Mouse (Mus musculus) induced T-regulatory cell, adult 2 months (primary cell): ENCODE measurements around the gene Foxb1.

ENCODE experiments used
- DNase-seq: peaks from one replicate; pipeline ENCODE4 v3.0.0-alpha.2; 2012; ENCODE audit warnings: low read depth

Gene Foxb1

GRCm38 (mm10) chr9:69760371-69761301 is at the start of gene Foxb1:
TSS of gene Foxb1 (minus strand) at chr9:69760940.
- peak; percentile 18 for DNase-seq

DNA sequence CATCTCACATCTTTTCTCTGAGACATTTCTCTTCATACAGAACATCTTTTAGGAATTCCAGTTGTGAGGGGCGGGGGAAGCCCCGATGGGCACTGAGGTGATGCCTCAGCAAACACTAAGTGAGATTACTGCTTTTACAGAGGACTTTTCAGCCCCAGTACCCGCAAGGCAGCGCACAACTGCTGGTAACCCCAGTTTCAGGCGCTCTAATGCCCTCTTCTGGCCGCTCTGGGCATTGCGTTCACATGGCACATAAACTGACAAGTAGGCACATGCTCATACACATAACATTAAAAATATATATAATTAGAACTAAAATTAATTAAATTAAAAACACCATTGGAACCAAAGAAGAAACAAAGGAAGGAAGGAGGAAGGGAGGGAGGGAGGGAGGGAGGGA is 29.8 kb upstream of the Foxb1 start:
- peak; percentile 31 for DNase-seq

DNA sequence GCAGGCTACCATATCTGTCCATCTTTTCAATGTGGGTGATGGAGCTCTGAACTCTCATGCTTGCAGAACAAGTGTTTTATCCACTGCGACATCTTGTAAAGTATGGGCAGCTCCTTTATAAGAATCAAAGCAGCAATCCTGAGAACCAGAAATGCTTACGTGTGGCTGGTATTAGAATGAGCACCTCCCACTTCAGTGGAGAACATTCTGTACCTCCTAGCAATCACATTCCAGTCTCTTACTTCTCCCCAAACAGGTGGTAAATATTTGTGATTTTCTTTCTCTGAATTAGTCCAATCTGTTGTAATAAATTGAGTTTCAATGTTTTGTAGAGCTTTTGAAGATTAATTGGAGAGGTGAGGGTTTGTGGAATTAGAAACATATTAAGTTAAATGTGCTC is 19.3 kb upstream of the Foxb1 start:
- DNase-seq: no peak

GRCm38 (mm10) chr9:69769949-69770585 is 9.3 kb upstream of the Foxb1 start:
- no peak for DNase-seq

DNA sequence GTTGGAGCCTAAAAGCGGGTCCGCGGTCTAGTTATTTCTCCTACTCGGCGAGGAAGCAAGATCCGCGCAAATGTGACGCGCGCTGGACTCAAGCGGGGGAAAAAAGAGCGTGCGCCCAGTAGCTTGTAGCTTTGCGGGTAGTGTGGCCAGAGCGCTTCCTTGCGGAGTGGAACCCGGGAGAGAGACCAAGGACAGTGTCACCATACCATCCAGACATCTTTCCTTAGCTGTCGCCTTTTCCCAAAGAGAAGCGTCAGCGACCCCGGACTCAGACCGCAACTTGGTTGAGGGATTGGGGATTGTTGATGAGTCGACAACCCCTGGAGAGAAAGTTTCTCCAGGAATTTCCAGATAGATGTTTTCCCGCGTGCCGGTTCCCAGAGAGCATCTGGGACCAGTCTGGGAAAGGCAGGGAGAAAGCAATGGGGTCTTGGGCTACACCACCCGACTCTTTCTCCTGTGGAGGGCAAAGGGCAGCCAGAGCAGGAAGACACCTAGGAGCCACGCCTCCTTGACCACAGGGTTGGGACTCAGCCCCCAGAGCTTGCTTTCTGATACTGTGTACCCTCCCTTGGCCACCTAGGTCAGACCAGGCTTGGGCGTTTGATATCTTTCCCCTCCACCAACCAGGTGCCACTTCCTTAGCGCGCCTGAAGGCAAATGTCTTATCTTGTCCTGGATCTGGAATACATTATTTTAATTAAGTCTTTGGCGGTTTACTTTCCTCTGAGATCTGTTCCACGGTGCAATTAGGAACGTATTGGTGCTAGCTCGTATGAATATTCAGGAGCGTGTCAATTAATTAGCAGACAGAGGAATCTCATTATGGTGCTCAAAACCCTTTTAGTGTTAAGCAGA is 8.6 kb upstream of the Foxb1 start:
- DNase-seq: no peak

DNA sequence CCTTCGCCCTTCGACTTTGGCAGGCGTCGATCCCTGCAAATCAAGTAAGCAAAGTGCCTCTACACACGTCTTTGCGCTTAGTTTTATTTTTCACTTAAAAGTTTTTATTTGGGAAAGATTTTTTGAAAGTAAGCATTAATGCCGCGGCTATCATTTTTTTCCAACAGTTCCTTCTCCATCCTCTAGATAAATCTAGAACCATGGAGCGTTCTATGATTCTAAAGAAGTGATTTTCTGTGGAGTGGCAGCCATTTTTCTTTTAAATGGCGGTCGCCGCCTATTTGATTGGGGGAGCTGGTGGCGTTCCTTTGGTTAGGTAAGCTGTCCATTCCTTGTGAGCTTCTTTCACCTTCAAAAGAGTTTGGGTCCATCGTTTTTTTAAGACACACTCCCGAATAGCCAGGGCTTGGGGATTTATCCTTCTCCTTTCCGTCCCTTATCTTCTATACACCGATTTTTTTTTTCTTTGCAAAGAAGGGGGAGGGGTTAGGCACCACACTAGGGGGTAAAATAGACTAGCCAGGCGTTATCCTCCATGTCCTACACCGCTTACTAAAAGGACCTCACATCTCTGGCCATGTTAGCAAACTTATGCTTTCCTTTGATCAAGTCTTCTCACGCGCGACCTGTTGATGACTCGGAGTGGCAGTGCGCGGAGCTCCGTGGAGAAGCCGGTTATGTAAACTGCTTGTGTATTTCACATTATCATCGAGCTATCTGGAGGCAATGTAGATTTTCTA is 7.6 kb upstream of the Foxb1 start:
- no peak for DNase-seq

- no peak for DNase-seq
These were observed 6.7 kb upstream of the Foxb1 start for GRCm38 (mm10) chr9:69767421-69767820.

DNA sequence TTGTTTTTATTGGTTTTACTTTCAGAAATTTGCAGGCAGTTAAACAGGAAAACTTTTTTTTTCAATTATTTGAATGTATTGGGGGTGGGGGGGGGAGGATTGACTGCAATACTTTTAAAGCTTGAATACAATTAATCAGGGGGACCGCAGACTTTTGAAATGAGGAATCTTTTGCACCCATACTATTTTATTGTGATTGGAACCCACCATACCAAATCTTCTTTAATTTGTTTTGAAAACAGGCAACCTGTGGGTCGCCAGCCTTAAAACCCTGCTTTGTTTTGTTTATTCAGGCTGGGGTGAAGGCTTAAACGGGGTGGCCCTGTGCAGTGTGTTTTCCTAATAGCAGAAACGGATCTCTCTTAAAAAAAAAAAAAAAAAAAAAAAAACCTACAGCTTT is 6.2 kb upstream of the Foxb1 start:
- no peak for DNase-seq

DNA sequence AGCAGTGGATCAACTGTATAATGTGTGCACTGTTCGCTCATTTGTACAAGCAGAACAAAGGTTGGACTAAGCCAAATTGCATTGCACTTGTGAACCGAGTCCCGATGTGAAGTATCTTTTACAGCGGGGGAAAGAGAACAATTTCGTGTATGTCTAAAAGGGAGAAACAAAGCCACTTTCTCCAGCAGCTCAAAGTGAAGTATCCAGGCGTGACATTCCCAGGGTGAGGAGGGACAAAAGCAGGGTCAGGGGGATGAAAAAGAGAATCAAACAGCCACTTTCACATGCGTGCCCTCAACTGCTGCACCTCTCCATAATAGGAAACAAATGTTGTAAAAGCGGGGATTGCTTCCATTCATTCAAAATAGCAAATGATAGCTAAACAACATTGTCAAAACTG is 5.6 kb upstream of the Foxb1 start:
- DNase-seq: no peak

DNA sequence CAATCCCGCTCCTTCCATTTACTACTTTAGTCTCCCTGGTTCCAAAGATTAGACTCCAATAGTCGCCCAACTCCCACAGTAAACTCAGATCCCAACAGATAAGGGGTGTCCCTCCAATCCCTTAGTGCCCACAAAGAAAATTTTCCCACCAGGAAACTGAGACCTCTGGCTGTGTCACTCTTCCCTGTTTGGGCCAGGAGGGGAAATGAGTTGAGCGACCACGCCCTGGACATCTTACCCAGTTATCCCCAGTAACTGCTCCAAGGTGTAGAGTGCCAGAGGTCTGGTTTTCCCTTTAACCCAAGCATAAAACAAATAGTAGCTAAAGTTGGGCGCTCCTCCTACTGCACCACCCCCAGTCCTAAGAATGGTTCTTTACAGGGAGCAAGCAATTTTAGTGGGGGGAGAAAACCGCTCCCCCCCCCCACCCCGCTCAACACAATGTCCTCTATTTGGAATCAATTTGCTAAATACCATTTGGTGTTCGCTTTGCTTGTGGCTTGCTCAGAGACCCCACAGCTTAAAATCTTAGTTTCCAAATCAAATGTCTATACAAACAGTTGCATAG is 4.8 kb upstream of the Foxb1 start:
- DNase-seq: no peak

DNA sequence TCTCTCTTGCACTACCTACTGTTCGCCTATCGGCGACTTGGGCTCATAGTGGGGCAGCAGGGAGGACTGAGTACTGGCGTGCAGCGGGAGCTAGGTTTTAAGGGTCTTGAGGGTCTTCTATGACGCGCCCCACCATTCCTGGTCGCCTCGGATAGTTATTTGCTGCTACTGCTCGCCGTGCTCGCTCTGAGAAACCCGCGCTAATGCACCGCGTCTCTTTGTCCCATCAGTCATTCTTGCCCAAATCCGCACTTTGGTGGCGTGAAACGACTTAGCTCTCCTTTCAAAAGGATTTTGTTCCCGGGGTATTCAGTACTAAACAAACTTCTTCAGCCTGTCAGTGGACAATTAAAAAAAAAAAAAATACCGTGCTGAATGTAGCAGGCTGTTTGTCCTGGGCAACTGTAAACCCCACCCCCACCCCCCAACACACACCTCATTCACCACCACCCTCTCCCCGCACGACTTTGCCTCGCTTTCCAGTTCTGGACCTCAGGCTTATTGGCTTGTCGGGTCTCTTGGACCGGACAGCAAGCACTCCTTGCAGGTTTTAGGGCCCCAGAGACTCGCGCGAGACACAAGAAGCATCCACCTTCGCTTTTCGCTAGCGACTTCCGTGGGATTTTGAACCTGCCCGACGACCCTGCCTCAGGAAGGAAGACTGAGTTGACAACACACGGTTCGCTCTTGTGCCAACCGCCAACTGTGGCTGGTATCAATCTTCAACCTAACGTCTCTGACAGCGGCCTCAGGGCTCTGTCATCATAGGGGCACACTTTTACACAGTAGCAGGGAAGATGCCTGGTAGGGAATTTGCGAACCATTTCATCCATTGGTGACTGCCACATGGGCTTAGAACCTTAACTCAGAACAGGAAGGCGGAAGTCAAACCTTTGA is 4.1 kb upstream of the Foxb1 start:
- peak; percentile 5 for DNase-seq

GRCm38 (mm10) chr9:69763681-69764585 is 3.2 kb upstream of the Foxb1 start:
- DNase-seq: peak; percentile 4

DNA sequence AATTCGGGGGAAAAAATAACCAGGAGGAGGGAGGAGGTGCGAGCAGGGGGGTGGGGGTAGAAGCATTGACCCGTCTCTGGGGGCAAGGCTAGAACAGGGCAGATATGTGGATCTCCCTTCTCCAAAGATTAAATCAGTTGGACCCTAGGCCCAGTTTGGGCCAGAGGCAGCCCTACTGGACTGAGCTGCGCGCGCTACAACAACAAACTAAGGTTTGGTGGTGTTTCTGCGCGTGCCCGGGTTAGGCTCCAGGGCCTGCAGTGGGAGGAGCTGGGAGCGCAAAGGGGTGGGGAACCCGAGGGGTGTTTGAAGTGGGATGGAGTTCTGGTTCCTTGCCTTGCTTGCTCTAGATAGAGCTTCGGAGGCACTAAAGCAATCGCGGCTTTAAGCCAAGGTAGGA is 2.0 kb upstream of the Foxb1 start:
- DNase-seq: peak; percentile 4

GRCm38 (mm10) chr9:69762221-69762620 is 1.5 kb upstream of the Foxb1 start:
- DNase-seq: peak; percentile 19

DNA sequence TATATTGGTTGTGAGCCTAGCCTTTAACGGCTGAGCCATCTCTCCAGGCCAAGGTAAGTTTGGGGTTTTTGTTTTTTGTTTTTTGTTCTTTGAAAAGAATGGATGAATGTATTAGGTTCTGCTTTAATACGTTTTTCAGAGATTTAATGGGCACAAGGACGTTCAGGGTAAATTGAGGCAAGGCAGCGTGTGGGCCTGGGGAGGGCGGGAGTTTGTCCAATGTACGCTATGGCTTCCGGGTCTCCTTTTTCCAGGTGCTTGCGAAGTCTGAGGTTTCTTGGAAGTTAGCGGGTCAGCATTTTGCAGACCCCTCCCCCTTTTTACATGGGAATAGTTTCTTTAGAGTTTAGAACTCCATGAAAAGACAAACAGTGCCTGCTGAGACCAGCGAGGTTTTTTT is 829 bp upstream of the Foxb1 start:
- no peak for DNase-seq

- no peak for DNase-seq
These were observed 969 bp downstream of the Foxb1 start for GRCm38 (mm10) chr9:69759721-69760221.

DNA sequence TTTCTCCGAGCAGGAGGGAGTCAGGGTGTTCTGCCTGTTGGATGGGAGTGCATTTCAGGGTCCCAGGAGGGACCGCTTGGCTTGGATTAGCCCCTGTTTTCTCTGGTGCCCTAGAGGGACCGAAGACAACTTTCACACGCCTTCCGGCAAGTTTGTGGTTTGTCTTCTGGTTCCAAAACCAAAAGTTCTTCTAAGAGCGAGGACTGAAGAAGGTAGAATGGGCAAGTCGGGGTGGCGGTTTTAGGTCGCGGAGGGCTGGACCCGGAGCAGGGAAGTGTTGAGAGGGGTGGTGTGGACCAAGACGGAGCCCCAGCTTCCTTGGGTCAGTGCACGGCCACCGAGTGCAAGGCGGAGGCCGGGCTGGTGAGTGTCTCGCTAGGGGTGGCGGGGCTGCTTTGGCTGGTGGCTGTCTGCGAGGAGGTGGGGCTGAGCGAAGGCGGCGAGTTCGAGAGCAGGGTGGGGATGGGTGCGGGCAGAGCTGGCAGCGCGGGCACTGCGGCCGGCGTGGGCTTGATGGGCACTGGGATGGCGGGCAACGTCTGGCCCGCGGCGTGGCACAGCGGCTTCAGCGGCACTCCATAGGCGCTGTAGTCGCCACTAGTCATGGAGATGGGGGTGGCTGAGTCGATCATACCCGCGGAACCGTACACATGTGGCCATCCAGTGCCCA is 1.7 kb downstream of the Foxb1 start:
- DNase-seq: peak; percentile 48

DNA sequence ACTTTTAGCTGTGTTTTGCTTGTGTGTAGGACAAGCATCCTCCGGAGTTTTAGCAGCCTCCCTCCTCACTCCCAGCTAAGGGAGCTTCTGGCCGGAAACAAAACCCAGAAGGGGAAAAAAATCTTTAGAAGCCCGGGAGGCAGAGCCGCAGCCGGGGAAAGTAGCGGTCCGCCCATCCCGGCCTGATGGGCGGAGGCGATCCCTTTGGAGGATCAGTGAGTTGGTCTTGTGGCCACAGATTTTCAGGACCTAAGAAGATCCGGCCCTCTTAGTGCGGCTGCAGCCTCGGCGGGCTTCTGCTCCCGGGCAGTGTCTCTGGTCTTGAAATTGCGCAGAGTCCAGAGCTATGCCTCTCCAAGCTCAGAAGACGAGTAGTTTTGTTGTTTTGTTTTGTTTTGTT is 2.2 kb downstream of the Foxb1 start:
- DNase-seq: peak; percentile 28

DNA sequence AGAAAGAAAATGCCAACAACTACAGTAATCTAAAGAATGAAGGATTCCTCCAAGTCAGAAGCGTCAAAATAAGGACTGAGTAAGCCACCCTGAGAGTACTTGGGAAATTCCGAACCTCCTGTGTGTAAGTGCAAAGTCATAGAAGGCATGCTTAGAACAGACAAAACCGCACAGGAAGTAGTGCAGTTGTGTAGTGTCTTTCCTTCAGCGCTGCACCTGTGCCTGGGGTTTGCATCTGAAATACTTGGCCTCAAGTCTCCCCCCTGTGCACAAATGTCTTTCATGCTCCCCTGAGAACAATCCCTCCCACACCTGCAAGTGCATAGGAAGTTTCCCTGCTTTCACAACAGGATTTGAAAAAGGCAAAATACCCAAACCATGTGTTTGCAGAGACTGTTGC is 3.5 kb downstream of the Foxb1 start:
- peak; percentile 72 for DNase-seq
